Mouse (Mus musculus) limb, embryonic 15.5 days (tissue): ENCODE data around the gene Gjc2. TPM values are rescaled to one million over a fixed set of nuclear protein-coding genes. Genes with fewer than 3 reads are reported as not detected.

Experiments used
- ATAC-seq: fragments of 200-750 bp; cut with Nextera tagmentation; 2 replicates; pipeline ENCODE4 v1.8.0; 2017; ENCODE audit warnings: low read depth, moderate TSS enrichment; ENCODE audit not compliant: insufficient number of reproducible peaks, low FRiP score, low TSS enrichment
- H3K27ac ChIP-seq: fragments of 300-500 bp; sonication (generic); 2 replicates; pipeline ENCODE4 v1.5.1; 2015; ENCODE audit warnings: moderate library complexity, mild to moderate bottlenecking, inconsistent platforms
- H3K27me3 ChIP-seq: fragments of 300-500 bp; sonication (generic); 2 replicates; pipeline ENCODE4 v1.6.1; 2015; ENCODE audit warnings: inconsistent platforms
- H3K36me3 ChIP-seq: fragments of 300-500 bp; sonication (generic); 2 replicates; pipeline ENCODE4 v1.6.1; 2015; ENCODE audit warnings: inconsistent platforms
- H3K4me1 ChIP-seq: fragments of 300-500 bp; sonication (generic); 2 replicates; pipeline ENCODE4 v1.6.1; 2015; ENCODE audit warnings: inconsistent platforms
- H3K4me2 ChIP-seq: fragments of 300-500 bp; sonication (generic); 2 replicates; pipeline ENCODE4 v1.6.1; 2015; ENCODE audit warnings: mild to moderate bottlenecking, inconsistent platforms
- H3K4me3 ChIP-seq: fragments of 300-500 bp; sonication (generic); 2 replicates; pipeline ENCODE4 v1.5.1; 2015; ENCODE audit warnings: mild to moderate bottlenecking, inconsistent platforms
- H3K9ac ChIP-seq: fragments of 300-500 bp; sonication (generic); 2 replicates; pipeline ENCODE4 v1.6.1; 2015; ENCODE audit warnings: inconsistent platforms
- H3K9me3 ChIP-seq: fragments of 300-500 bp; sonication (generic); 2 replicates; pipeline ENCODE4 v1.6.1; 2016; ENCODE audit warnings: inconsistent platforms
- WGBS: fragments of 180-500 bp; shearing (Covaris S2); methylation state at CpG from one replicate; pipeline ENCODE4 v1.1.7; 2015; 5-methylcytosine and 5-hydroxymethylcytosine counted together
- polyA plus RNA-seq: library from polyadenylated mRNA; unstranded; fragments of >200 nt; fragmentation: Nextera tagmentation; extraction: Ambion mirVana; gene quantifications from 2 replicates; pipeline ENCODE4 v1.2.1, GENCODE M21; 2015

The Gjc2 gene
- polyA plus RNA-seq, 1 experiment from 2014 or later, result 0.32 TPM

GRCm38 (mm10) chr11:59131348-59131919 lies 51.6 kb downstream of the Gjc2 start:
- no peak for ATAC-seq
- H3K4me2 ChIP-seq, result no peak overlapping the region

DNA sequence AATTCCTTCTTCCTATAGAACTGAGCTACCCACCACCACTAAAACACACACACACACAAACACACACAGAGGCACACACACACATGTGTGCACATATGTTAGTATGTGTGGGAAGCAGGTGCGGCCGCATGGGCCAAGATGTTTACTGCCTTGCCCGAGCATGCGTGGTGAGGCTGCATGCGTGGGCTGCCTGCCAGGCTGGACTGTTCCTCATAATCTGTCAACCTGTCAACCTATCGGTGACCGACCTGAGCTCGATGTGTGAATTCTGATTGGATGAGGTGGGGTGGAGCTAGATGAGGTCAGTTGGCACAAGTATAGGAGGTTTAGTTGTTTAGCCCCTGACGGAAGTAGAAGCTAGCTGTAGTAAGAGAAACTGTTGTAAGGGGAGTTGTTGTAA lies 52.2 kb downstream of the Gjc2 start:
- Histone ChIP-seq H3K9ac (no peak overlapping the region), H3K9me3 (no peaks in the 10 kb centered on the region), H3K4me3 (no peak overlapping the region), H3K4me2 (no peak overlapping the region), H3K4me1 (peaks cover 12% of the 10 kb centered on the region), H3K27me3 (peaks cover 48% of the 10 kb centered on the region), H3K36me3 (no peaks in the 10 kb centered on the region), H3K27ac (no peak overlapping the region)
- whole genome bisulfite sequencing, result 73% methylated on average over 9 of the region's 9 CpGs
- ATAC-seq, result no peak

More at GRCm38 (mm10) chr11:59131348-59131919, 51.6 kb downstream of the Gjc2 start:
- H3K9ac ChIP-seq, result no peak overlapping the region
- H3K4me1 ChIP-seq, result peaks cover 16% of the 10 kb centered on the region
- no peaks in the 10 kb centered on the region for H3K9me3 ChIP-seq
- H3K36me3 ChIP-seq, result no peaks in the 10 kb centered on the region
- no peak overlapping the region for H3K27ac ChIP-seq
- peaks cover 54% of the 10 kb centered on the region for H3K27me3 ChIP-seq
- no peak overlapping the region for H3K4me3 ChIP-seq
- 68% methylated on average over 18 of the region's 18 CpGs for WGBS

Other genes starting within 250 kb of the Gjc2 start
- 202 and 230 TPM in 2 replicates for gene Rnf187, start 244.3 kb downstream of the Gjc2 start, polyA plus RNA-seq
- 12.6 and 31.7 TPM in 2 replicates for gene Hist3h2ba, start 234.3 kb downstream of the Gjc2 start, polyA plus RNA-seq
- 24.8 and 26.9 TPM in 2 replicates for gene Hist3h2a, start 228.5 kb downstream of the Gjc2 start, polyA plus RNA-seq
- gene Trim17, start 228.5 kb downstream of the Gjc2 start, polyA plus RNA-seq, result 0.60 and 0.62 TPM in 2 replicates
- 20.4 and 23.9 TPM in 2 replicates for gene Trim11, start 205.1 kb downstream of the Gjc2 start, polyA plus RNA-seq
- 2.2 and 4.5 TPM in 2 replicates for gene Obscn, start 46.8 kb downstream of the Gjc2 start, polyA plus RNA-seq
- gene Iba57, start 19.5 kb downstream of the Gjc2 start, polyA plus RNA-seq, result 4.1 and 4.4 TPM in 2 replicates
- gene Guk1, start 9.0 kb upstream of the Gjc2 start, polyA plus RNA-seq, result 122 and 124 TPM in 2 replicates
- 75.7 and 78.9 TPM in 2 replicates for gene Mrpl55, start 19.3 kb upstream of the Gjc2 start, polyA plus RNA-seq
- gene 2310033P09Rik, start 25.1 kb upstream of the Gjc2 start, polyA plus RNA-seq, result 25.2 and 29.5 TPM in 2 replicates
- gene Arf1, start 45.1 kb upstream of the Gjc2 start, polyA plus RNA-seq, result 761 and 780 TPM in 2 replicates
- gene Wnt3a, start 107.5 kb upstream of the Gjc2 start, polyA plus RNA-seq, result 3.8 and 3.9 TPM in 2 replicates
- gene Wnt9a, start 123.7 kb upstream of the Gjc2 start, polyA plus RNA-seq, result 12.1 and 14.0 TPM in 2 replicates
- 0.12 TPM in 1 of 2 replicates, not detected in the other for gene Prss38, start 192.4 kb upstream of the Gjc2 start, polyA plus RNA-seq